Mouse (Mus musculus) fat pad, adult 2 months (tissue): Measurements from ENCODE around the gene Cfap43.

Source experiments
- DNase-seq: peaks from one replicate; pipeline ENCODE4 v3.0.0-alpha.2; 2011; ENCODE audit warnings: low read depth, low spot score; ENCODE audit errors: extremely low read depth

Cfap43 gene

GRCm38 (mm10) chr19:47915251-47915650 is 3.8 kb downstream of the Cfap43 start:
- no peak for DNase-seq

- DNase-seq = no peak
Observed at GRCm38 (mm10) chr19:47914191-47914590, 4.9 kb downstream of the Cfap43 start.

- DNase-seq = no peak
Observed at GRCm38 (mm10) chr19:47913344-47913743, 5.7 kb downstream of the Cfap43 start.

- DNase-seq = no peak
Observed at GRCm38 (mm10) chr19:47910751-47911150, 8.3 kb downstream of the Cfap43 start.

GRCm38 (mm10) chr19:47910117-47910618 is 8.9 kb downstream of the Cfap43 start:
- DNase-seq = no peak

GRCm38 (mm10) chr19:47909387-47910116 is 9.5 kb downstream of the Cfap43 start:
- no peak for DNase-seq

- DNase-seq = no peak
Observed at GRCm38 (mm10) chr19:47908961-47909371, 10.1 kb downstream of the Cfap43 start.

- DNase-seq = no peak
Observed at GRCm38 (mm10) chr19:47907596-47907995, 11.5 kb downstream of the Cfap43 start.

- no peak for DNase-seq
Observed at GRCm38 (mm10) chr19:47905603-47906002, 13.5 kb downstream of the Cfap43 start.

- DNase-seq = no peak
Observed at GRCm38 (mm10) chr19:47905081-47905480, 14.0 kb downstream of the Cfap43 start.

GRCm38 (mm10) chr19:47903679-47904078 is 15.4 kb downstream of the Cfap43 start:
- DNase-seq = no peak

GRCm38 (mm10) chr19:47902316-47903201 is 16.5 kb downstream of the Cfap43 start:
- no peak for DNase-seq

- peak; percentile 50 for DNase-seq
Observed at GRCm38 (mm10) chr19:47900558-47900957, 18.5 kb downstream of the Cfap43 start.

- DNase-seq = no peak
Observed at GRCm38 (mm10) chr19:47900012-47900411, 19.1 kb downstream of the Cfap43 start.

GRCm38 (mm10) chr19:47898472-47899079 is 20.5 kb downstream of the Cfap43 start:
- DNase-seq = no peak

GRCm38 (mm10) chr19:47893092-47893491 is 26.0 kb downstream of the Cfap43 start:
- DNase-seq = no peak

- no peak for DNase-seq
Observed at GRCm38 (mm10) chr19:47891562-47892312, 27.4 kb downstream of the Cfap43 start.

- DNase-seq = no peak
Observed at GRCm38 (mm10) chr19:47890489-47891130, 28.5 kb downstream of the Cfap43 start.

GRCm38 (mm10) chr19:47888037-47888436 is 31.1 kb downstream of the Cfap43 start:
- DNase-seq = no peak

GRCm38 (mm10) chr19:47887417-47887816 is 31.7 kb downstream of the Cfap43 start:
- DNase-seq = no peak
